Mouse (Mus musculus) CH12.LX (cell line): ENCODE measurements around the gene Fgfr2. TPM values are rescaled to one million over a fixed set of nuclear protein-coding genes. Genes with fewer than 3 reads are reported as not detected.

Experiments
- DNase-seq: peaks from one replicate; pipeline ENCODE4 v3.0.0-alpha.2; 2013; ENCODE audit errors: extremely low read depth
- H3K27ac ChIP-seq: 2 replicates; pipeline ENCODE4 v1.5.1; 2012; ENCODE audit warnings: low read depth, mild to moderate bottlenecking, control low read depth, moderate library complexity; ENCODE audit not compliant: insufficient read depth
- H3K27me3 ChIP-seq: replicated peaks from 2 replicates; pipeline ENCODE3; 2012; ENCODE audit warnings: inconsistent platforms
- H3K36me3 ChIP-seq, 2 experiments: replicated peaks in 1 of 2; 2 replicates each; pipeline versions ENCODE3 to v1.6.1; 2012; ENCODE audit warnings: inconsistent platforms in 1 of 2, low read length in 1 of 2, mild to moderate bottlenecking in 1 of 2, mixed read lengths in 1 of 2, moderate library complexity in 1 of 2; ENCODE audit not compliant: control insufficient read depth in 1 of 2, insufficient read depth in 1 of 2
- H3K4me1 ChIP-seq, 2 experiments: 2 replicates each; pipeline ENCODE4 v1.6.1; 2012; ENCODE audit warnings: inconsistent platforms in 1 of 2, moderate library complexity in 1 of 2; ENCODE audit not compliant: insufficient read depth in 2 of 2, control insufficient read depth in 1 of 2
- H3K4me2 ChIP-seq: 2 replicates; pipeline ENCODE4 v1.6.1; 2012; ENCODE audit warnings: low read depth, mild to moderate bottlenecking, control low read depth; ENCODE audit not compliant: poor library complexity, insufficient read depth, severe bottlenecking
- H3K4me3 ChIP-seq, 3 experiments: fragments of 150-350 bp in 1 of 3; sonication (generic) in 1 of 3; replicated peaks in 1 of 3; 2 replicates each; pipeline versions ENCODE3 to v1.5.1; 2011 to 2012; ENCODE audit warnings: low read depth in 2 of 3, low read length in 2 of 3, mild to moderate bottlenecking in 2 of 3, moderate library complexity in 2 of 3, control low read depth in 1 of 3, improper control_type of control experiment in 1 of 3, inconsistent platforms in 1 of 3, mixed read lengths in 1 of 3; ENCODE audit not compliant: poor library complexity in 1 of 3
- H3K79me2 ChIP-seq: replicated peaks from 2 replicates; pipeline ENCODE4 v1.6.1; 2012; ENCODE audit warnings: mild to moderate bottlenecking, moderate library complexity; ENCODE audit not compliant: control insufficient read depth, poor library complexity, insufficient read depth, severe bottlenecking; ENCODE audit errors: extremely low read depth
- H3K9ac ChIP-seq: 2 replicates; pipeline ENCODE4 v1.6.1; 2012; ENCODE audit warnings: low read depth, mild to moderate bottlenecking, control low read depth, moderate library complexity; ENCODE audit not compliant: insufficient read depth
- H3K9me3 ChIP-seq: replicated peaks from 2 replicates; pipeline ENCODE3; 2012; ENCODE audit warnings: low read length, inconsistent platforms, mixed read lengths
- CHD1 ChIP-seq: IDR thresholded peaks from 2 replicates; pipeline ENCODE4 v1.6.1; 2012; ENCODE audit warnings: low read depth, low read length, improper control_type of control experiment, inconsistent platforms
- CHD2 ChIP-seq: IDR thresholded peaks from 2 replicates; pipeline ENCODE4 v1.6.1; 2011; ENCODE audit warnings: low read length, improper control_type of control experiment
- CTCF ChIP-seq, 2 experiments: IDR thresholded peaks in 1 of 2; conservative IDR thresholded peaks in 1 of 2; 2 replicates each; pipeline ENCODE4 v1.5.1; 2011 to 2012; ENCODE audit warnings: low read depth in 2 of 2, low read length in 2 of 2, improper control_type of control experiment in 1 of 2, inconsistent platforms in 1 of 2, mild to moderate bottlenecking in 1 of 2, moderate library complexity in 1 of 2
- ELF1 ChIP-seq: IDR thresholded peaks from 2 replicates; pipeline ENCODE4 v1.6.1; 2014; ENCODE audit warnings: low read depth, mild to moderate bottlenecking, inconsistent platforms, low read length, improper control_type of control experiment
- ETS1 ChIP-seq: conservative IDR thresholded peaks from 2 replicates; pipeline ENCODE4 v1.6.1; 2012; ENCODE audit warnings: low read depth, mild to moderate bottlenecking, inconsistent platforms, low read length, improper control_type of control experiment, moderate library complexity
- JUND ChIP-seq: conservative IDR thresholded peaks from 2 replicates; pipeline ENCODE4 v1.6.1; 2011; ENCODE audit warnings: low read depth, low read length, improper control_type of control experiment
- KAT2A ChIP-seq: IDR thresholded peaks from 2 replicates; pipeline ENCODE4 v1.6.1; 2012; ENCODE audit warnings: low read length, improper control_type of control experiment, inconsistent platforms; ENCODE audit not compliant: insufficient replicate concordance
- MAFK ChIP-seq: IDR thresholded peaks from 2 replicates; pipeline ENCODE4 v1.6.1; 2011; ENCODE audit warnings: low read length, improper control_type of control experiment; ENCODE audit not compliant: insufficient replicate concordance
- MAX ChIP-seq: IDR thresholded peaks from 2 replicates; pipeline ENCODE4 v1.6.1; 2011; ENCODE audit warnings: low read length, improper control_type of control experiment
- NELFE ChIP-seq: IDR thresholded peaks from 2 replicates; pipeline ENCODE4 v1.6.1; 2011; ENCODE audit warnings: low read depth, low read length, improper control_type of control experiment
- NRF1 ChIP-seq: IDR thresholded peaks from 2 replicates; pipeline ENCODE4 v1.6.1; 2014; ENCODE audit warnings: low read depth, mild to moderate bottlenecking, inconsistent platforms, low read length, improper control_type of control experiment, moderate library complexity
- POLR2AphosphoS2 ChIP-seq: IDR thresholded peaks from 2 replicates; pipeline ENCODE4 v1.6.1; 2011; ENCODE audit warnings: low read depth, low read length, improper control_type of control experiment
- RAD21 ChIP-seq: IDR thresholded peaks from 2 replicates; pipeline ENCODE4 v1.6.1; 2011; ENCODE audit warnings: low read depth, mild to moderate bottlenecking, low read length, improper control_type of control experiment, moderate library complexity
- SMC3 ChIP-seq: IDR thresholded peaks from 2 replicates; pipeline ENCODE4 v1.6.1; 2011; ENCODE audit warnings: low read depth, low read length, improper control_type of control experiment
- TBP ChIP-seq: conservative IDR thresholded peaks from 2 replicates; pipeline ENCODE4 v1.6.1; 2011; ENCODE audit warnings: low read depth, low read length, improper control_type of control experiment
- ZC3H11A ChIP-seq: IDR thresholded peaks from 2 replicates; pipeline ENCODE4 v1.6.1; 2012; ENCODE audit warnings: low read depth, mild to moderate bottlenecking, inconsistent platforms, low read length, improper control_type of control experiment
- ZNF384 ChIP-seq: IDR thresholded peaks from 2 replicates; pipeline ENCODE4 v1.6.1; 2012; ENCODE audit warnings: low read depth, low read length, improper control_type of control experiment, inconsistent platforms
- dilution Hi-C: fragments of 300-500 bp; cut with MboI; formaldehyde crosslinking; loops from 2 replicates; pipeline ENCODE4 v1.14.3; 2020; ENCODE audit warnings: low sequenced_read_pairs; ENCODE audit not compliant: extremely low pct_unique_long_range_greater_than_20kb, extremely low pct_ligation_motif_present
- in situ Hi-C: fragments of 300-500 bp; cut with MboI; formaldehyde crosslinking; loops from 3 replicates; pipeline ENCODE4 v1.14.3; 2019; ENCODE audit warnings: low sequenced_read_pairs, low pct_ligation_motif_present, low pct_unique_long_range_greater_than_20kb, mixed read lengths
- polyA plus RNA-seq: library from polyadenylated mRNA; unstranded; fragments of >175 nt; gene quantifications from 2 replicates; pipeline ENCODE4 v1.2.1, GENCODE M21; 2012; ENCODE audit warnings: low read depth; ENCODE audit not compliant: insufficient read length
- total RNA-seq, 2 experiments: library from RNA; depleted of rRNA; stranded (reverse); fragments of 300-350 nt in 1 of 2; fragments of >200 nt in 1 of 2; gene quantifications; 2 replicates each; pipeline ENCODE4 v1.2.3; 2012 to 2014

The Fgfr2 gene
- total and polyA plus RNA-seq, 3 experiments = not detected

DNA sequence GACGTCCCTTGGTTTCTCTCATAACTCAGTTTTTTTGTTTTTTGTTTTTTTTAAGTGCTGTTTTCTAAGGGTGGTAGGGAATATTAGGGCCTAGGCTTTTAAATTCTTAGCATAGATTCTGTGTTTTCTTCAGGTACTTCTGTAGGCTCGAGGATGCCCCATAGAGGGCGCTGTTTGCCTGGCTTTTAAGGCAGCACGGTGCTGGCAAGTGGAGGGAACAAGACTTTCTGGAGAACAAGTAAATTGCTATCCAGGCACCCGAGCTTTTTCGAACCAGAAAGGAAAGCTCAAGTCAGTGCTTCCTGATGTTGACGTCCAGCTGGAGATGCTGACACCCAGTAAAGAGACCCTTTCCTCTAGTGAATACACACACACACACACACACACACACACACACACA lies 1583.2 kb downstream of the Fgfr2 start:
- Histone ChIP-seq H3K27me3 (peaks cover 42% of the 10 kb centered on the region), H3K9ac (no peak overlapping the region), H3K79me2 (no peaks in the 10 kb centered on the region), H3K4me3 (no peak overlapping the region), H3K36me3 (no peaks in the 10 kb centered on the region), H3K9me3 (peaks cover 34% of the 10 kb centered on the region), H3K4me1 (peaks cover 0 to 3% of the 10 kb centered on the region in 2 experiments; a peak in 1 of 4 replicates), H3K27ac (no peak overlapping the region), H3K4me2 (0 out of 2 replicates have a peak overlapping the region, but pooled peaks have one; percentile 3)
- in situ Hi-C loops = loop anchor here (10.0 to 25.0 kb wide), 2 partner anchors 247 to 345 kb away; no protein-coding TSS in a partner anchor
- dilution Hi-C loops = no loop called here
- DNase-seq = peak; percentile 68
- TF ChIP-seq NRF1 (no peak), ZC3H11A (peak; percentile 35), MAFK (no peak), TBP (no peak), JUND (no peak), POLR2AphosphoS2 (no peak), ZNF384 (no peak), CHD1 (no peak), SMC3 (peak; percentile 67), KAT2A (no peak), RAD21 (peak; percentile 91), ELF1 (no peak), MAX (no peak), CHD2 (no peak), CTCF (conservative IDR thresholded peaks at IDR 0.05 in 1 of 2, IDR thresholded peaks at IDR 0.05 in 1 of 2; ENCODE audit: low read depth in 2 of 2, low read length in 2 of 2) (peak; percentile 60 to 85), NELFE (peak; percentile 32; the same call in 1 of the 2 replicates)

DNA sequence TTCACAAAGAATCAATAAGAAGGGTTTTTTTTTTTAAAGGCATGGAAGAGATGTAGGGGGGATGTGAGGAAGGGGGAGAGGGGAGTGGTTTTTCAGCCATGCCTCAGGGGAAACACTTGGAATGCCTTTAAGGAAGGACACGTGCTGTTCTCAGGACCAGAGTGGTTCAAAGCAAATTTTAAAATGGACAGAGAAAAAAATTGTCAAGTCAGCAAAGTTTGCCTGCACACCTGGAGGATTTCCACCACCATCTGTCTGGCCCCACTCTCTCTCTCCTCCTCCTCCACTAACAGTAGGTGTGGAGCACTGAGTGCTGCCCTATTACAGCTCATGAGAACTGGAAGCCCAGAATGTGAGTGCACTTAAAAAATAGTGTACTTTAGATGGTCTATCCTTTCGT lies 1619.4 kb downstream of the Fgfr2 start:
- dilution Hi-C loops = no loop called here
- Histone ChIP-seq H3K9ac (no peak overlapping the region), H3K9me3 (no peaks in the 10 kb centered on the region), H3K4me2 (no peak overlapping the region), H3K4me3 (no peak overlapping the region), H3K27me3 (peaks cover 75% of the 10 kb centered on the region), H3K36me3 (no peaks in the 10 kb centered on the region), H3K79me2 (no peaks in the 10 kb centered on the region), H3K27ac (no peak overlapping the region), H3K4me1 (no peaks in the 10 kb centered on the region)
- in situ Hi-C loops = no loop called here
- no peak for DNase-seq
- peak; percentile 90 for TF ChIP-seq MAFK
- no peak for TF ChIP-seq ETS1
